Mouse (Mus musculus) gastrocnemius, postnatal 36 days (tissue): ENCODE results near the gene Nnmt. TPM values are rescaled to one million over a fixed set of nuclear protein-coding genes. Genes with fewer than 3 reads are reported as not detected.

Experiments
- DNase-seq, 2 experiments: peaks; one replicate each; pipeline ENCODE4 v3.0.0; 2022
- intact Hi-C: fragments of 180-260 bp; cut with DNase I; formaldehyde crosslinking; loops from one replicate; pipeline ENCODE4 v1.15.1; 2025
- total RNA-seq, 2 experiments: library from RNA; stranded (reverse); gene quantifications; 2 replicates each; pipeline ENCODE4 v1.2.3; 2021

The Nnmt gene
- total RNA-seq, 2 experiments from 2014 or later, result 2.8 to 5.2 TPM

DNA sequence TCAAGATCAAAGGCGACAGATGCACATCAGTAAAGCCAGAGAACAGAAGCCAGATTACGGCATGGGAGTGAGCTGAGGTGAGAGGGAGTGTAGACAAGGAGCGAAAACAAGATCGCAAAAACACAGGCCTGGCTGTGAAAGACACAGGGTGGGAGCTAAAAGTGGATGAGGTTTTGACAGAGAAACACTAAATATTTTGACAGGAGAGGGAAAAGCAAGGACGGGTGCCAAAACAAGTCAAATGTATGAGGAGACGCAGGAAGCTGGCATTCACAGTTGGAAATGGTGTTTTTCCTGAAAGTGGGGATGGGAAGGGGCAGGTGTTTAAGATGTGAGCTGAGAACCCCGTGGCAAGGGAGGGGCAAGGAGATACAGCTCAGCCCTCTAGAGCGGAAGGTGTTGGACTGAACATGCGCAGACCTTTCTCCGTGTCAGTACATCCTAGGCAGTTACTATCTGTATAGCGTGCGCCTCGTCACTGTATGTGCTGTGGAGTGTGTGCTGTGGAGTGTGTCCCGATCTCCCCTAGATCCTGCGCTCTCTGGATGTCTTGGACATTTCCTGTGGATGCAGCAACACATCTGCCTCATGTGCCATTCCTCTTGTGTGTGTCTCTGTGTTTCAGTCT, 33.3 kb upstream of the Nnmt start:
- DNase-seq, result no peak
- intact Hi-C loops, result no loop called here

DNA sequence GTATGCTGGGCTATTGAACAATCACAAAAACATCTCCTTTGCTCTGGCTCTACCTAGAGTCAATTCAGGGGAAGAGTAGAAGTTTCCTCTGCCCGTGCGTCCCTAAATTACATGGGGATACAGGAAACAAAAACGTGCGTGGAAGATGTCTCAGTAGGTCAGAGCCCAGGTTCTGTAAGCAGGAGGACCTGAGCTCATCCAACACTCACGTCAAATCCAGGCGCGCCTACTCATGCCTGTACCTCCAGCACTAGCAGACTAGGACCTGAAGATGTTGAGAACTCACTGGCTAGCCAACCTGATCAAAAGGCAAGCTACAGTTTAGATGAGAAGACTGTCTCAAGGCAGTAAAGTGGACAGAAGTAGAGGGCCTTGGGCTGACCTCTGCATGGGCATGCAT, 32.2 kb upstream of the Nnmt start:
- intact Hi-C loops, result no loop called here
- DNase-seq, result no peak

DNA sequence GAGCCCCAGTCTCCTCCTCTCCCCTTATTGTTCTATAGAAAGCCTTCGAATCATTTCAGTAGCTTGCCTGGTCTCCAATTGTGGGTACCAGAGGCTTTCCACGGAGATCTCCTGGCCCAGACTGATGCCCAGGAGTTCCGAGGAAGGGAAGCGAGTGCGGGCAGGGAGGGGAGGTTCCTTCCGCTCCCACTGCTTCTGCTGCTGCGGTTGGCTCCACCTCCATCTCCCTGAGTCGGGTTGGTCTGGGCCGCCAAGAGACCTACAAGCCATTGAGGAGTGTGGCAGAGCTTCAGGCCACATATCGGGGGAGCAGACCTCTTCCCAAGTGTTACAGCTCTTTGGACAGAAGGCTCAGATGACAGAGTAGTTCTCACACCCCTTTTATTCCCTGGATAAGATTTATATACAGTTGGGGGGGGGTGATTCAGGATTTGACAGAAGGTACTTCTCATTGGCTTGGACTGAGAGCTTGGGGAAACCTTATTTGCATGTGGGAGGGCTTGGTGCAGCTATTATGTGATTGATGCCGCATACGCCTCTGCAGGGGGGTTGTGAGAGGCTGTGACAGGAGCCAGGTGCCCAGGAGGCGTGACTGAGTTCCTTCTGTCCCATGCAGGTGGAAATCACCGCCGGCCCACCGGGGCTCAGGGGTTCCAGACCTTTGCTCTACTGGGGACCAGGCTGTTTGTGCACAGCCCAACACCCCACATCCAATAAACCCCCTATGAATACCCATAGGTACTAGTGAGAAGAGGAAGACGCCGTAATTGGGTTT, 30.8 kb upstream of the Nnmt start:
- intact Hi-C loops, result no loop called here
- no peak for DNase-seq

GRCm38 (mm10) chr9:48633147-48633546, 28.2 kb upstream of the Nnmt start:
- intact Hi-C loops, result no loop called here
- no peak for DNase-seq

DNA sequence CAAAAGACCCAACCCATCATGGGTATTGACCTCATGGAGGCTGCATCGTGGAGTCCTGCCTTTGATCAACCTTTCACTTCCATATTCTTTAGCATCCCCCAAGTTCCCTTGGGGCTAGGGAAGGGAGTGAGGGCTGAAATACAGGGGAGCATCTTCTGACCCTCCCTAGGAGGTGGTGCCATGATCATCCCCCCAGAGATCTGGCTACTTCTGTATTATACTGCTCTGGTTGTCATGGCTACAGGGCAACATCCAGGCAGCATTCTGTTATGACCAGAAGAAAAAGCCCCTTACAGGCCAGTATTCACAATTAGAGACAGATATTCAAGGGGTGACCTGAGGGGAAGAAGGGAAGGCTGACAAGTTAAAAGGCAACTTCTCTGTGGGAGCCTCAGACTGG, 14.3 kb upstream of the Nnmt start:
- intact Hi-C loops, result loop anchor here (10.0 kb wide), 1 partner anchor 164 kb away; no protein-coding TSS in a partner anchor

GRCm38 (mm10) chr9:48618589-48618988, 13.6 kb upstream of the Nnmt start:
- DNase-seq, result peak; percentile 43 to 75
- intact Hi-C loops, result loop anchor here (10.0 kb wide), 1 partner anchor 164 kb away; no protein-coding TSS in a partner anchor

More for the DNA sequence above, 14.3 kb upstream of the Nnmt start:
- DNase-seq, result no peak

- DNase-seq, result peak; percentile 68 to 76
- intact Hi-C loops, result loop anchor here (10.0 kb wide), 1 partner anchor 163 kb away; no protein-coding TSS in a partner anchor
Measured at GRCm38 (mm10) chr9:48618111-48618510, 13.2 kb upstream of the Nnmt start.

GRCm38 (mm10) chr9:48617511-48618010, 12.6 kb upstream of the Nnmt start:
- intact Hi-C loops, result loop anchor here (10.0 kb wide), 1 partner anchor 163 kb away; no protein-coding TSS in a partner anchor

GRCm38 (mm10) chr9:48613221-48613620, 8.3 kb upstream of the Nnmt start:
- no peak for DNase-seq
- intact Hi-C loops, result loop anchor here (10.0 kb wide), 1 partner anchor 158 kb away; no protein-coding TSS in a partner anchor

More at GRCm38 (mm10) chr9:48617511-48618010, 12.6 kb upstream of the Nnmt start:
- no peak for DNase-seq

GRCm38 (mm10) chr9:48612542-48612941, 7.6 kb upstream of the Nnmt start:
- peak in 1 of 2 experiments; percentile 35 for DNase-seq
- intact Hi-C loops, result loop anchor here (10.0 kb wide), 1 partner anchor 158 kb away; no protein-coding TSS in a partner anchor

DNA sequence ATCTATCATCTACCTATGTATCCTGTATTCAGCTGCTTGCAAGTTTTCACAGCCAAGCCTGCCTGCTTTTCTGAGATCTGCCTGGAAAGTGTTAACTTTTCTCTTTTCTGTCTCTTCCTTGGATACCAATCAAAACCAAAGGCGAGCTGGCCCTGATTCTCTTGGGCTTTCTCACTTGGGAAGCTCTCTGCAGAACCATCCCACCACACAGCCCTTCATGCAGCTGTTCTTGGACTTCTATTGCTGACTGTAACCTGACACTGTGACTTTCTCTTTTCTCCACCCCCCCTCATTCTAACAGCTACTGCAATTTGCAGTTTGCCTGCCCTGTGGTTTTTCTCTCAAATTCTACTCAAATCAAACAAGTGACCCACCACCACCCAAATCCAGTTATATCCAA, 6.1 kb upstream of the Nnmt start:
- intact Hi-C loops, result loop anchor here (10.0 kb wide), 1 partner anchor 156 kb away; no protein-coding TSS in a partner anchor
- DNase-seq, result no peak

GRCm38 (mm10) chr9:48609734-48610133, 4.8 kb upstream of the Nnmt start:
- intact Hi-C loops, result loop anchor here (10.0 kb wide), 1 partner anchor 155 kb away; no protein-coding TSS in a partner anchor
- no peak for DNase-seq

GRCm38 (mm10) chr9:48607417-48607816, 2.5 kb upstream of the Nnmt start:
- no peak for DNase-seq
- intact Hi-C loops, result no loop called here

DNA sequence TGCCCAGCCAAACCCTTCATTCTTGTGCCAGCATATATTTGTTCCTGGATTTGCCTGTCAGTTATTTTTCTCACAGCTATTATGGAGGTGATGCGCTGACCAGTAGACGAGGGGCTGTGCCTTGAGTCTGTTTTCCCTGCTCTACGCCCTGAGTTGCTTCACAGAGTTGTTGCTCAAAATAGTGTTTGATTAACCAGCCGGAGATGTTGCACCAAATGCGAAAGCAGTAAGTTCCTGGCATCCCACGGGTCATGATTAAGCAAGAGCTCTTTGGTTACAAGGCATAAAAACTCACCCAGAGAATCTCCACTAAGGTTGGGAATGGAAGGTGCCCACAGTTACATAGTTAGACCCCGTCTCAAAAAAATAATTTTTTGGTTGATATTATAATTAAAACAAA, 1.2 kb upstream of the Nnmt start:
- DNase-seq, result peak in 1 of 2 experiments; percentile 42

GRCm38 (mm10) chr9:48605697-48606096, 744 bp upstream of the Nnmt start:
- no peak for DNase-seq

More for the DNA sequence above, 1.2 kb upstream of the Nnmt start:
- intact Hi-C loops, result no loop called here

DNA sequence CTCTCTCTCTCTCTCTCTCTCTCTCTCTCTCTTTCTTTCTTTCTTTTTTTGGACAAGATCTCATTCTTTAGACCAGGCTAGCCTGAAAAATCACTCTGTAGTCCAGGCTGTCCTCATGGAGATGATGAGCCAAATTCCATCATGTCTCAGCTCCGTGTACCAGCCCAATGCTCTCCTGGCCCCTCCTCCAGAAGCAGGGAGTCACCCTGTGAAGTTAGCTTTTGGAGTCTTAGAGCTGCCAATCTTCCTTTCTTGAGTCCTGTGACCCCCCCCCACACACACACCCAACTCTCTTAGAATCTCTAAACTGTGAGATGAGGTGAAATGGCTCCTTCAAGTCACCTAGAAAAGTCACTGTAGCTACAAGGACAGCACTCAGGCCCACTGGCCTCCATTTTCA, 727 bp downstream of the Nnmt start:
- intact Hi-C loops, result no loop called here
- no peak for DNase-seq

More at GRCm38 (mm10) chr9:48605697-48606096, 744 bp upstream of the Nnmt start:
- intact Hi-C loops, result no loop called here

GRCm38 (mm10) chr9:48600881-48601280, 4.1 kb downstream of the Nnmt start:
- intact Hi-C loops, result no loop called here
- DNase-seq, result no peak

GRCm38 (mm10) chr9:48600066-48600465, 4.9 kb downstream of the Nnmt start:
- DNase-seq, result no peak
- intact Hi-C loops, result no loop called here

- intact Hi-C loops, result no loop called here
- no peak for DNase-seq
Measured at GRCm38 (mm10) chr9:48597494-48597893, 7.5 kb downstream of the Nnmt start.

DNA sequence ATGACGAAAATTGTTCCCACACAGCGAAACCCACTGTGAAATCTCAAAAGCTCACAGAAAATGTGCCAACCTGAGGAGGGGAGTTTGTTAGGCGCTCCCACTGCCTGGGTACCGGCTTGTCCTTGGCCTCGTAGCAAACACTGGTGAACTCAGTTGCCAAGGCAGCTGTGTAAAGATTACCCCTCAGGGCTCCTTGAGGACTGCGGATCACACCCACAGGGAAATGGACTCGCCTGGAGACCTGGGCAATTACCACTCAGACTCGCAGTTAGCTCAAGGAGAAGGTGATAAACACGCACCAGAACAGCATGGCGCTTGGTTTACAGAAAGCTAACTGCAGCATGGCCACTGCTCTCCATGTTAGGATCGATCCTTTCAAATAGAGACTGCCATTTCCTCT, 8.0 kb downstream of the Nnmt start:
- DNase-seq, result no peak
- intact Hi-C loops, result no loop called here

GRCm38 (mm10) chr9:48593915-48594314, 11.0 kb downstream of the Nnmt start:
- intact Hi-C loops, result no loop called here

More at GRCm38 (mm10) chr9:48593915-48594314, 11.0 kb downstream of the Nnmt start:
- no peak for DNase-seq
